Comparison of ENCODE assay signal across 34 mouse cellular contexts in the genomic region with DNA sequence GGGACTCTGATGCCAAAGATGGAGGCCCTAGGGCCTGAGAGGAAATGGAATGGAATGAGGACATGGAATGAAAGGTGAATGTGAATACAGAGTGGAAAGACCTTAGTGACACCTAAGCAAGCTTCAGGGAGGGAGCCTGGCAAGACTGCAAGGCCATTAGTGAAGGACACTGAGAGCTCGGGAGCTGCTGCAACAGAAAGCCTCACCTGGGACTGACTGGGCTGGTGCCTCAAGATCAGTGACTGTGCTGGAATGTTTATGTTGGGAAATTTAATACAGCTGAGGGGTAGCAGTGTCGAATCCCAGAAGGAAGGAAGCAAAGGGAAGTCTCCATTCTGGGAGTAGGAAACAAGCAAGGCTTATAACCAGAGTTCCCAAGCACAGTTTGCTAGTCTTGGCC. TPM values are rescaled to one million over a fixed set of nuclear protein-coding genes. Genes with fewer than 3 reads are reported as not detected.
DNase-seq lines count a peak whose midpoint lies in the region; ATAC-seq lines count a peak whose summit lies in the region.
"Had no signal": no experiment of that assay in that cellular context is flagged by ENCODE, and none has a peak within 500 bp of the region (broad histone marks: within the 10 kb centered on the region; RNA-seq: fewer than 3 reads in every experiment).

No protein-coding gene starts in this region.

- no peaks in the 10 kb centered on the region for H3K36me3 ChIP-seq in embryonic facial prominence, embryonic 11.5 days (replicated peaks; ENCODE audit: control insufficient read depth, insufficient read depth, low read depth, low read length)
- H3K36me3 ChIP-seq in embryonic facial prominence, embryonic 10.5 days (replicated peaks), result peaks cover 40% of the 10 kb centered on the region
- peaks cover 11% of the 10 kb centered on the region; the same call in 1 of the 2 replicates for H3K36me3 ChIP-seq in kidney, embryonic 14.5 days (ENCODE audit: control insufficient read depth, insufficient read depth, low read length)

- H3K4me1 ChIP-seq in embryonic facial prominence, embryonic 11.5 days (ENCODE audit: control insufficient read depth, insufficient read depth, low read length), result no peaks in the 10 kb centered on the region
- H3K4me1 ChIP-seq in embryonic facial prominence, embryonic 10.5 days, result peaks cover 7% of the 10 kb centered on the region
- peaks cover 8% of the 10 kb centered on the region; the same call in 1 of the 2 replicates for H3K4me1 ChIP-seq in kidney, embryonic 14.5 days (ENCODE audit: control insufficient read depth, insufficient read depth, low read length)
- H3K4me1 ChIP-seq: forebrain, embryonic 10.5 days; forebrain, embryonic 15.5 days; limb, embryonic 10.5 days; limb, embryonic 15.5 days; midbrain, embryonic 12.5 days; neural tube, embryonic 12.5 days had no signal

- no peak overlapping the region for H3K4me2 ChIP-seq in embryonic facial prominence, embryonic 11.5 days (ENCODE audit: low read depth, low read length)
- no peak overlapping the region for H3K4me2 ChIP-seq in kidney, embryonic 14.5 days (replicated peaks; ENCODE audit: low read depth, low read length)
- H3K4me2 ChIP-seq: forebrain, embryonic 15.5 days; hindbrain, embryonic 12.5 days; limb, embryonic 15.5 days; liver, embryonic 13.5 days; midbrain, embryonic 12.5 days; neural tube, embryonic 12.5 days had no signal

- H3K27me3 ChIP-seq in embryonic facial prominence, embryonic 11.5 days (ENCODE audit: control insufficient read depth, insufficient read depth, low read length), result no peaks in the 10 kb centered on the region
- H3K27me3 ChIP-seq in embryonic facial prominence, embryonic 10.5 days (replicated peaks; ENCODE audit: low read depth, poor library complexity, severe bottlenecking), result no peaks in the 10 kb centered on the region
- no peaks in the 10 kb centered on the region for H3K27me3 ChIP-seq in kidney, embryonic 14.5 days (ENCODE audit: control insufficient read depth, insufficient read depth, low read length)
- H3K27me3 ChIP-seq: forebrain, embryonic 15.5 days; hindbrain, embryonic 12.5 days; limb, embryonic 15.5 days; liver, embryonic 13.5 days; megakaryocyte, embryonic 14.5 days; midbrain, embryonic 12.5 days; neural tube, embryonic 12.5 days had no signal

- peak; percentile 4 for DNase-seq in embryonic facial prominence, embryonic 11.5 days (ENCODE audit: low spot score)
- no peak for DNase-seq in embryonic facial prominence, embryonic 10.5 days (ENCODE audit: low spot score)
- no peak for DNase-seq in kidney, adult 11 months
- DNase-seq in adrenal gland, postnatal 14 days, result peak; percentile 24
- DNase-seq in adrenal gland, postnatal 36 days, result peak; percentile 20 to 35
- no peak for DNase-seq in left cerebral cortex, adult 8-10 months (ENCODE audit: low spot score in 2 of 2)
- no peak for DNase-seq in cerebellum, adult 8-10 months
- DNase-seq: cerebellum, adult 11 months; cerebellum, adult 9-11 months; embryo, embryonic 11 days; gastrocnemius, postnatal 25 days; heart, adult 11 months; heart, postnatal 36 days; kidney, postnatal 25 days; layer of hippocampus, postnatal 36 days; liver, embryonic 13.5 days; lung, adult 18-20 months; lung, postnatal 4 days; spleen, adult 18-20 months had no signal

- H3K9me3 ChIP-seq in embryonic facial prominence, embryonic 11.5 days (replicated peaks; ENCODE audit: control insufficient read depth, low read length), result no peaks in the 10 kb centered on the region
- H3K9me3 ChIP-seq in embryonic facial prominence, embryonic 10.5 days, result no peaks in the 10 kb centered on the region
- H3K9me3 ChIP-seq in kidney, embryonic 14.5 days (ENCODE audit: control insufficient read depth, low read length), result no peaks in the 10 kb centered on the region
- H3K9me3 ChIP-seq: forebrain, embryonic 10.5 days; forebrain, embryonic 15.5 days; hindbrain, embryonic 12.5 days; limb, embryonic 10.5 days; limb, embryonic 15.5 days; liver, embryonic 13.5 days; megakaryocyte, embryonic 14.5 days; midbrain, embryonic 12.5 days; neural tube, embryonic 12.5 days had no signal

- H3K27ac ChIP-seq in embryonic facial prominence, embryonic 11.5 days (replicated peaks; ENCODE audit: low read depth, low read length), result no peak overlapping the region
- H3K27ac ChIP-seq in embryonic facial prominence, embryonic 10.5 days (replicated peaks), result no peak overlapping the region
- H3K27ac ChIP-seq in kidney, embryonic 14.5 days (ENCODE audit: low read depth, low read length), result no peak overlapping the region
- H3K27ac ChIP-seq: forebrain, embryonic 10.5 days; forebrain, embryonic 15.5 days; hindbrain, embryonic 12.5 days; hindbrain, postnatal 0 days; layer of hippocampus, adult 2 months; limb, embryonic 10.5 days; limb, embryonic 15.5 days; liver, embryonic 13.5 days; midbrain, embryonic 12.5 days; neural tube, embryonic 12.5 days had no signal

- WGBS in embryonic facial prominence, embryonic 11.5 days, result 19% methylated on average over 2 of the region's 2 CpGs
- 39% methylated on average over 2 of the region's 2 CpGs for WGBS in embryonic facial prominence, embryonic 10.5 days
- WGBS in kidney, embryonic 14.5 days, result 24% methylated on average over 2 of the region's 2 CpGs

- no peak overlapping the region for H3K9ac ChIP-seq in embryonic facial prominence, embryonic 11.5 days (replicated peaks; ENCODE audit: low read length)
- H3K9ac ChIP-seq in kidney, embryonic 14.5 days (ENCODE audit: low read depth, low read length), result no peak overlapping the region
- H3K9ac ChIP-seq: forebrain, embryonic 15.5 days; hindbrain, embryonic 12.5 days; limb, embryonic 15.5 days; liver, embryonic 13.5 days; midbrain, embryonic 12.5 days; neural tube, embryonic 12.5 days had no signal

- ATAC-seq in embryonic facial prominence, embryonic 11.5 days (replicated peaks; ENCODE audit: insufficient number of reproducible peaks, low FRiP score, low TSS enrichment, low read depth), result no peak
- ATAC-seq in kidney, embryonic 14.5 days (ENCODE audit: low FRiP score, low TSS enrichment), result 0 out of 2 replicates have a peak, but pooled peaks have one; percentile 35
- ATAC-seq: CD4-positive, CD25-positive, alpha-beta regulatory T cell, adult 4 months; forebrain, embryonic 15.5 days; hindbrain, postnatal 0 days; intestine, postnatal 0 days; lung, postnatal 0 days had no signal

- H3K4me3 ChIP-seq in embryonic facial prominence, embryonic 11.5 days (ENCODE audit: low read depth, low read length), result no peak overlapping the region
- H3K4me3 ChIP-seq in embryonic facial prominence, embryonic 10.5 days, result no peak overlapping the region
- no peak overlapping the region for H3K4me3 ChIP-seq in kidney, embryonic 14.5 days (ENCODE audit: low read length)
- H3K4me3 ChIP-seq: forebrain, embryonic 10.5 days; forebrain, embryonic 15.5 days; hindbrain, embryonic 12.5 days; layer of hippocampus, adult 2 months; limb, embryonic 10.5 days; limb, embryonic 15.5 days; liver, embryonic 13.5 days; megakaryocyte, embryonic 14.5 days; midbrain, embryonic 12.5 days; myocyte; neural tube, embryonic 12.5 days had no signal

RNA-seq across cellular contexts. Expression of a gene that starts 25.4 kb away (rescaled TPM):
- polyA plus RNA-seq in embryonic facial prominence, embryonic 11.5 days (2014; fragmentation: Nextera tagmentation; extraction: Ambion mirVana), result 53.6 and 53.8 TPM in 2 replicates
- 47.9 and 48.2 TPM in 2 replicates for polyA plus RNA-seq in embryonic facial prominence, embryonic 10.5 days (2016; fragmentation: Nextera tagmentation; extraction: Ambion mirVana)
- 59.9 TPM in 2 replicates for polyA plus RNA-seq in kidney, embryonic 14.5 days (2014; fragmentation: Nextera tagmentation; extraction: Ambion mirVana)
- 99.8 and 107 TPM in 2 replicates for total RNA-seq in adrenal gland, postnatal 14 days (2021)
- 100 to 1,000 TPM; 121 to 126 TPM for total RNA-seq in adrenal gland, postnatal 36 days (2021)
- 100 to 1,000 TPM; 105 to 122 (median 109) TPM for total RNA-seq in left cerebral cortex, adult 8-10 months (2022)

Comparison
In these comparisons a context has a peak if more than half of its experiments do, and no peak if none do; other contexts are left out.
1. DNase-seq: peak in embryonic facial prominence, embryonic 11.5 days (single experiment), adrenal gland, postnatal 14 days (single experiment) and adrenal gland, postnatal 36 days (2 of 2); none in embryonic facial prominence, embryonic 10.5 days (single experiment), kidney, adult 11 months (single experiment), left cerebral cortex, adult 8-10 months (0 of 2) and cerebellum, adult 8-10 months (single experiment).